Mouse (Mus musculus) kidney, postnatal 25 days (tissue): Measurements from ENCODE around the gene Naa35.

Source experiments
- DNase-seq, 2 experiments: peaks; one replicate each; pipeline ENCODE4 v3.0.0; 2021; ENCODE audit warnings: mixed read lengths in 2 of 2

The Naa35 gene

DNA sequence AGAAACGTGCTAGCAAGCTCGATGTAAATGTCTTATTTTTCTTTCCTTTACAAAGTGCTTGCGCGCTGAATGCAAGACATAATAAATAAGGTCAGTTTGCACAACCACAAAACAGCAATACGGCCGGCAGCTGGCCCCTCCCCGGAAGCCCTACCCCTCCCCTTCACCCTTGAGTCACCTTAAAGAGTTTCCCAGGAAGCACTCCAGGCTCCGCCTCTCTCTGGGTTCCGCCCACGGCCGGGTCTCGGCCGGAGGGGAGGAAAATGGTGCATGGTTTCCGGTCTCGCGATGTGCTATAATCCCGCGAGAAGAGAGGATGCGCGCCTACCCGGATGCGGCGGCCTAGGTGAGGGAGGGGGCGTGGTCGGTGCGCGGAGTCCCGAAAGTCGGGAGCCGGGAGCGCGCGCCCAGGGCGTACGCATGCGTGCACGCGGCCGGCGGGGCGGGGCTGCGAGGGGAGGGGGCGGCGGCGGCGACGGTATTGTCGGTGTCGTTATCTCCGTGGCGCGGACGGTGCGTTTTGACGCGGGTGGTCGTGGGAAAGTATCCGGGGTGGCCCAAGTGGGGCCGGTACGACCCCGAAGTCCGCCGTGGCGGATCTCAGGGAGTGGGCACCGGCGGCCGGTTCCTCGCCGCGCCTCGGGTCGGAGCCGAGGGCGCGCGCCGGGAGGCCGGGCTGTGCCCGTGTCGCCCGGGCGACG, at the start of gene Naa35, which contains the start of gene Agtpbp1:
Gene Naa35, plus strand, starts transcription at position 313 of the 701 bp plus-strand sequence.
Gene Agtpbp1, minus strand, starts transcription at position 281 of the 701 bp plus-strand sequence.
- DNase-seq: peak; percentile 100

- no peak for DNase-seq
These were observed 49.3 kb upstream of the Naa35 start for GRCm38 (mm10) chr13:59535746-59536145.

GRCm38 (mm10) chr13:59536631-59537030, 48.4 kb upstream of the Naa35 start:
- DNase-seq: no peak

- DNase-seq: no peak
These were observed 46.4 kb upstream of the Naa35 start for GRCm38 (mm10) chr13:59538661-59539060.

- no peak for DNase-seq
These were observed 45.0 kb upstream of the Naa35 start for GRCm38 (mm10) chr13:59540030-59540429.

- no peak for DNase-seq
These were observed 42.6 kb upstream of the Naa35 start for GRCm38 (mm10) chr13:59542411-59542810.

- DNase-seq: peak; percentile 39 to 57
These were observed 38.0 kb upstream of the Naa35 start for GRCm38 (mm10) chr13:59547091-59547490.

- peak; percentile 58 to 70 for DNase-seq
These were observed 37.3 kb upstream of the Naa35 start for GRCm38 (mm10) chr13:59547716-59548115.

DNA sequence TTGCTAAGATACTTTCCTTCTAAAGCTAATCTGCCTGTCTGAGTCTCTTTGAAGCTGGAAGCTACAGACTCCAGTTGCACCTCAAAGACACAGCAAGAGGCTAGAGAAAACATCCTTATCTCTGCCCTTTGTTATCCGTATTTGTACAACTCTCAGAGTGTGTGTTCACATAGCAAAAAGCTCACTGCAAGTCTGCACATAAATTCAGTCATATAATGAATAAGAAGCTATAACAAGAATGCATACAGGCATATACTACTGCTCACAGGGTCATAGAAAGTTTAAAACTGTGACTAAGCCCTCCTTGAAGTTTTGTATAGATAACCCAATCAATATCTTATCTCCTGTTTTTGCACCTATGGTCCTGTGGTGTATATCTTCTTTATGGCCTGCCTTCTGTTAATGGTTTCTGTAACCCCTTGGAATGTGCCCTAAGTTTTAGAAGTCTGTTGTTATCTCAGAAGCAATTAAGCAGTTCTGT, 35.7 kb upstream of the Naa35 start:
- no peak for DNase-seq

GRCm38 (mm10) chr13:59552286-59552685, 32.8 kb upstream of the Naa35 start:
- DNase-seq: no peak

DNA sequence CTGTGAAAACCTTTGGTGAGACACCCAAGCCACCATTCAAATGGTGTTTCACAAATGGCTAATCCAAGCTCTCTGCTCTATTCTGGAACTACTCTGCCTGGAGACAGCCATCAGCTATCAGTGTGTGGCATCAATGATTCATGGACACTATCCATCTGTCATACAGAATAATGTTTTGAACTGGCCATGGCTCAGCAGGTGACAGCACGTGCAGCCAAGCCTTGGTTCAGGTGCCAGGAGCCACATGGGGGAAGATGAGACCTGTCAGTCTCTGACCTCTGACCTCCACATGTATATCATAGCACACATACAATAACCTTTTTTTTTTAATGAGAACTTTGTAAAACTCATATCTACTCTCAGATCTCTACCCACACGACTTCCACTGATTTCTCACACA, 32.3 kb upstream of the Naa35 start:
- DNase-seq: no peak

DNA sequence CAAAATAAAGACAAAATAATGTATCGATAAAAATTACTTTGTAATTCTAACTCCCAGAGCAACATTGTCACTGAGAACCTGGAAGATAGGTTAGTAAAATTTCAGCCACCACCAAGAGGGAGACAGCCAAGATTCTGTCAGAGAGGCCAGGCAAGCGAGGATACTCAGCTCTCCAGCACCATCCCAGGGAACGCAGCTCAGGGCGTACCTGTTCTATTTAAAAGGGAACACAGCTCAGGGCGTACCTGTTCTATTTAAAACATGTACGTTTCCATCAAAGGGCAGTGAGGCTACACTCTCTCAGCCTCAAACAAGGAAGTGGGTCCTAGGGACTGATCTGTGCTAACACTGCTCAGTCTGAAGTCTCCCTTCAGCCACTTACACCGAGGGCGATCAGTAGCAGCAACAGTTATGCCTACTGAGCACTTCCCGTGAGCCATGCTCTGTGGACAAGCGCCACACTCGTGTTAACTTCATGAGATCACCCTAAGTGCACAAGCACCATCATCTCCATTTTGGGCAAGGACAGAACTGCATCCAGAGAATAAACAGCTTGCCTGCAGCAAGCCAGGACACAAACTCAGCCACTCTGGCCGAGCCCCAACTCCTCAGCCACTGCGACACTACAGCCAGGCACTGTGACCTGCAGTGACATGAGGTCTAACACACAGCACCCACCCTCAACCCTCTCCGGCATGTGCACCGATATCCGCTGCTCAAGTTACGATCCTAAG, 30.1 kb upstream of the Naa35 start:
- no peak for DNase-seq

GRCm38 (mm10) chr13:59555613-59556192, 29.4 kb upstream of the Naa35 start:
- DNase-seq: peak in 1 of 2 experiments; percentile 15

GRCm38 (mm10) chr13:59556670-59557069, 28.4 kb upstream of the Naa35 start:
- DNase-seq: peak; percentile 54 to 85

DNA sequence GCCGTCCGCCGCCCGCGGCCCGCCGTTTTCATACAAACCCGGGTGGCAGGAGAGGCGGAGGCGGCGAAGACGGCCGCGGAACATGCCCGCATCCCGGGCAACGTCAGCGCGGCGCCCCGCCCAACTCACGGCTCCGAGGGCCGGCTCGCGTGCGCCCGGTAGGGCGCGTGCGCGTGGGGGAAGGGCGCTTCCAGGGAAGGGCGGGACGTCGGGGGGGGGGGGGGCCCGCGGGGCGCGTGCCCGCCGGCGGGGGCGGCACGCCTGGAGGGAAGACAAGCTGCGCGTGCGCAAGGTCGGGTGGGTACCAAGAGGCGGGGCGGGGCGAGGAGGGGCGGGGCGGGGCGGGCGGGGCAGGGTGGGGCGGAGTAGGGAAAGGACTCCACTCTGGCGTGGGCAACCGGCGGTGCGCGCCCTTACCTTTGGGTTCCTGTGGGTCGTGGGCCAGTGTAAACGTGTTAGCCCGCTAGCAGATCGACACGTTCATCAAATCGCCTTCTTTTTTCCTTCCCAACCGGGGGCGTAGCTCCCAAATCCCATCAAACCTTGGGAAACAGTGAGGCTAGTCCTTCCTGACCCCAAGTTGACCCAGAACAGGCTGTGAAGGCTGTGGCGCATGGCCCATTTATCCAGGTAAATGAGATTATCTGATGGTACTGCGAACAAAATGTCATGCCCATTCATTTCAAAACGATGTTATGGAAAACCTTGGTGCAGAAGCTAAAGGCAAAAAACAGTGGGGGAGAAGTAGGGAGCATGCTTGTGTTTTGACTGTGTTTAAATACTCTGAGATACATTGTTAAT, 27.7 kb upstream of the Naa35 start:
- peak; percentile 91 to 94 for DNase-seq

- DNase-seq: no peak
These were observed 26.3 kb upstream of the Naa35 start for GRCm38 (mm10) chr13:59558776-59559175.

- no peak for DNase-seq
These were observed 22.6 kb upstream of the Naa35 start for GRCm38 (mm10) chr13:59562471-59562870.

DNA sequence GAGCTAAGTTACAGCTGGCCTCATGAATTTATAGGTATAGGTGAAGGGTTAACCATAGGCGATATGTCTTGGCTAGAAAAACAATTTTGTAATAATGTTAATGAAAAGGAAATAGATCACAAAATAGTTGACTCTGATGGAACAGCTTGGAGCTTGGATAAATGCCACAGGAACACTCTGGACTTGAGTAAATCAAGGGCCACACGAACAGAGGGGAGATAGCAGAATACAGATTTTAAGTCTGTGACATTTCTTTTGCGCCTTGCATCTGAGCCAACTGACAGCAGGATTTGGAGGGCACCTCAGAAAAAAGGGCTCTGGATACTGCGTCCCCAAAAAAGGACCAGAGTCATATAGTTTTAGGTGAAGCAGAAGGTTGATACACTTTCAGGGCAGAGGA, 20.6 kb upstream of the Naa35 start:
- DNase-seq: no peak

DNA sequence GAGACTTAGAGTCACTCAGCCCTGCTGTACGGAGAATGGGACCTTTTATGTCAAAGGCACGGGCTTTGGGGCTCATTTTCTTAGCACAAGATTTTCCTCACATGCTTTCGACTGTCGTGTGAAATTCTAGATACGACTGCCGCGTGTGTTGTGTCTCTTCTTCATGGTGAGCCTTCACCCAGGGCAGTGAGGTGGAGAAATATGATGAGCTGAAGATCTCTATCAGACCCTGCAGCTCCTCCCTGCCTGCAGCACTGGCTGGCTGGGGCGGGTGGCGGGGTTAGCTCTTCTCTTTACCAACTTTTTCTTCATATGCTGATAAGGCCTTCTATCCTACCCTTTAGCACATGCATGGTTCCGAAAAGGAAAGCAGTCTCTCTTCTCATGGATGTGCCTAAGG, 20.1 kb upstream of the Naa35 start:
- DNase-seq: no peak

GRCm38 (mm10) chr13:59565945-59566520, 19.0 kb upstream of the Naa35 start:
- DNase-seq: no peak

GRCm38 (mm10) chr13:59571107-59571506, 14.0 kb upstream of the Naa35 start:
- DNase-seq: no peak

GRCm38 (mm10) chr13:59572549-59572948, 12.5 kb upstream of the Naa35 start:
- DNase-seq: no peak
